Mouse (Mus musculus) testis, adult 2 months (tissue): ENCODE data around the gene Tkt.

Experiments used
- CTCF ChIP-seq: fragments of 200-500 bp; IDR thresholded peaks from 2 replicates; pipeline ENCODE4 v1.5.1; 2012; ENCODE audit warnings: low read depth, mild to moderate bottlenecking, inconsistent platforms, low read length, moderate library complexity; ENCODE audit not compliant: control insufficient read depth, insufficient read depth, insufficient replicate concordance
- POLR2A ChIP-seq: fragments of 200-500 bp; IDR thresholded peaks from 2 replicates; pipeline ENCODE4 v1.6.1; 2012; ENCODE audit warnings: low read depth, mild to moderate bottlenecking, inconsistent platforms, low read length, moderate library complexity; ENCODE audit not compliant: control insufficient read depth

- TF ChIP-seq CTCF: no peak
- no peak for TF ChIP-seq POLR2A
These were observed 71.9 kb downstream of the Tkt start for GRCm38 (mm10) chr14:30619982-30620578.
